Mouse (Mus musculus) forebrain, embryonic 10.5 days (tissue): ENCODE results near the gene Edn3. TPM values are rescaled to one million over a fixed set of nuclear protein-coding genes. Genes with fewer than 3 reads are reported as not detected.

ENCODE experiments used
- DNase-seq: peaks from one replicate; pipeline ENCODE4 v3.0.0-alpha.2; 2017; ENCODE audit warnings: low spot score; ENCODE audit errors: extremely low spot score
- H3K27ac ChIP-seq: fragments of 300-500 bp; sonication (generic); 2 replicates; pipeline ENCODE4 v1.5.1; 2016; ENCODE audit warnings: mild to moderate bottlenecking
- H3K27me3 ChIP-seq: fragments of 300-500 bp; sonication (generic); 2 replicates; pipeline ENCODE4 v1.6.1; 2016; ENCODE audit warnings: mild to moderate bottlenecking; ENCODE audit not compliant: poor library complexity, severe bottlenecking
- H3K36me3 ChIP-seq: fragments of 300-500 bp; sonication (generic); replicated peaks from 2 replicates; pipeline ENCODE4 v1.6.1; 2016; ENCODE audit warnings: mild to moderate bottlenecking, moderate library complexity
- H3K4me1 ChIP-seq: fragments of 300-500 bp; sonication (generic); 2 replicates; pipeline ENCODE4 v1.6.1; 2016
- H3K4me3 ChIP-seq: fragments of 300-500 bp; sonication (generic); 2 replicates; pipeline ENCODE4 v1.5.1; 2016; ENCODE audit warnings: mild to moderate bottlenecking, moderate library complexity
- H3K9me3 ChIP-seq: fragments of 300-500 bp; sonication (generic); 2 replicates; pipeline ENCODE4 v1.6.1; 2016; ENCODE audit warnings: mild to moderate bottlenecking, moderate library complexity
- WGBS: fragments of 180-500 bp; shearing (Covaris S2); methylation state at CpG from one replicate; pipeline ENCODE4 v1.1.7; 2016; 5-methylcytosine and 5-hydroxymethylcytosine counted together
- polyA plus RNA-seq: library from polyadenylated mRNA; unstranded; fragments of >200 nt; fragmentation: Nextera tagmentation; extraction: Ambion mirVana; gene quantifications from 2 replicates; pipeline ENCODE4 v1.2.1, GENCODE M21; 2016

Gene Edn3
- polyA plus RNA-seq, 1 experiment from 2014 or later: 8.8 TPM

DNA sequence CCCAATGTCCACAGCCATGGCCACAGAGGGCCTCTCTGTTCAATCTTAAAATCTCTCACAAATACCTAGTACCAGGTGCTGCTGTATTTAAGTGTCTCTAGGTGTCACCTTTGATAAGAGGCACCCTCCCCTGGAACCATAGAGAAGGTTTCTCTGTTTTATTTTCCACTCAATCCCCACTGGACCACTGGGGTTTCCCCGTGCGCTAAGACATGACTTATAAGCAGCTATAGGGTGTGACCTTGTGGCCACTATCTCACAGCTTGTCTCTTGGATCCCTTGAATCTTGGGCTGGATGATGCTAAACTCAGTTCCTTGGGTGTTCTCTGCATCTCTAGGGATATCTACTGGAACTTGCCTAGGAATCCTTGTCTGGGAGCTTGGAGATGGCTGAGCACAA, 1.9 kb downstream of the Edn3 start:
- H3K4me3 ChIP-seq: no peak overlapping the region
- WGBS: 97% methylated on average over 2 of the region's 2 CpGs
- H3K27me3 ChIP-seq: peaks cover 44% of the 10 kb centered on the region
- H3K9me3 ChIP-seq: no peaks in the 10 kb centered on the region
- no peaks in the 10 kb centered on the region for H3K36me3 ChIP-seq
- no peak for DNase-seq
- peaks cover 20% of the 10 kb centered on the region for H3K4me1 ChIP-seq
- no peak overlapping the region for H3K27ac ChIP-seq

DNA sequence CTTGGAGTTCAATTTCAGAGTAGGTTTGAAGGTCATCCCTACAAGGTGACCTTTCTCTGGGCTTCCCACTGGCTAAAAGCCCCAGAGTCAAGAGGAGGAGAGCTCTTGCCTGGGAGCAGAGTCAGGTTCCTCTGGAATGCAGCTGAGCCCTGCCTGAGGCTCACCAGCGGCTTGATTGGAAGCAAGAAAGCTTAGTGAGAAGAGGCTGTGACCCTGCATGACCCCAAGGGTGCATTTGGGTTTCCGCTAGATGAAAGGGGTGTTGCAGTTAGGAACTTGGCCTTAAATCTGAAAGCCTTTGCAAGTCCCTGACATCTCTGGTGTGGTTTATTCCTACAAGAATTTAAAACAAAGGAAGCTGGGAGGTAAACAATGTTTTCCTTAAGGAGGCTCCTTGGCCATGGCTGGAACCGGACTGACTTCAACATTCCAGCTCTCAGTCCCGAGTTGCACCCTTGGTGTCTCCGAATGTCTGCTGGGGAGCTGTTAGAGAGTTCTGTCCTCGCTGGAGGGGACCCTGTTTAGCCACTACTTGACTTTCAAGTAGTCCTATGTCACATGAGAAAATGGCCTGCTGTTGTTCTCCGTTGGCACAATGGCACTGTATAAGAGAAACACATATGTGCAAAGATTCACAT, 8.6 kb downstream of the Edn3 start:
- DNase-seq: no peak
- 63% methylated on average over 7 of the region's 7 CpGs for WGBS
- Histone ChIP-seq H3K4me3 (no peak overlapping the region), H3K27ac (no peak overlapping the region), H3K36me3 (no peaks in the 10 kb centered on the region), H3K4me1 (peaks cover 16% of the 10 kb centered on the region), H3K27me3 (no peaks in the 10 kb centered on the region), H3K9me3 (no peaks in the 10 kb centered on the region)

DNA sequence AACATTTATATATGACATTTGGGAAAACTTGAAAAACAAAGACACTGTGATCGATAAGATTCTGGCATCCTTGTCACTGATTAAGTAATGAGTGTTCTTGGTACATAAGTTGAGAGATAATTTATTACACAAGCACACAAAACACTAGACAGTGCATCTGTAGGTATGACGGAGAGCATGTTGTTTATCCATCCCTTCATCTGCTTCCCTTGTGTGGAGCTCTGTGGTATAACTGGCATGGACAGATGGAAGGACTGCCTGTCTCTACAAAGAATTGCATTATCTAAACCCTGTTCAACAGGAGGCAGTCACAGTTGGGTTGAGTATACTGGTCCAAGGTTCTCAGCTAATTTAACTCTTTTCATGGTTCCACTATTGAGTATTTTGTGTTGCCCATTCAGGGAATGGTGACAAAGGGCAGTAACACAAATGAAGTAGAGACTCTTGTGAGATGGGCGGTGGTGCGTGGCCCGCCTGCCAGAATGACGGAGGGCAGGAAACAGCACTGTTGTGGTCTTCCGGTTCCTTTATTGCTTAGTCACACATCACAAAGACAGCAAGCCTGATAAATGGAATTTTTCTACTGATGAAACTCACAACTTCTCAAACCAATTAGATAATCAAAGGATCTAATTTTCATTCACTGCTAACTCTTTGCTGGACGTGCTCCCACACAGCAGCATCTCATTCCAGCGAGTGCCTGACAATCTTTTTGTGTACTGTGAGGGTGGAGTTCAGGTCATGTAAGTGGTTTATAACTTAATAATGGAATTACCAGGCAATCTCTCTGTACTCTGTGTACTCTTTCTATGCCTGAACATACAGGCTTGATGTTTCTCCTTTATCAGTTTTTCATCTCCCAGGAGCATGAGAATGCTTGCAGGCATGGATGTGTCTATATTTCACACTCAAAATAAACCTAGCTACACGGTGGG, 14.0 kb downstream of the Edn3 start:
- no peak overlapping the region for H3K27ac ChIP-seq
- 81% methylated on average over 10 of the region's 10 CpGs for WGBS
- H3K9me3 ChIP-seq: no peaks in the 10 kb centered on the region
- H3K36me3 ChIP-seq: no peaks in the 10 kb centered on the region
- H3K27me3 ChIP-seq: no peaks in the 10 kb centered on the region
- no peak for DNase-seq
- H3K4me3 ChIP-seq: no peak overlapping the region
- peaks cover 3% of the 10 kb centered on the region; the same call in 1 of the 2 replicates for H3K4me1 ChIP-seq

DNA sequence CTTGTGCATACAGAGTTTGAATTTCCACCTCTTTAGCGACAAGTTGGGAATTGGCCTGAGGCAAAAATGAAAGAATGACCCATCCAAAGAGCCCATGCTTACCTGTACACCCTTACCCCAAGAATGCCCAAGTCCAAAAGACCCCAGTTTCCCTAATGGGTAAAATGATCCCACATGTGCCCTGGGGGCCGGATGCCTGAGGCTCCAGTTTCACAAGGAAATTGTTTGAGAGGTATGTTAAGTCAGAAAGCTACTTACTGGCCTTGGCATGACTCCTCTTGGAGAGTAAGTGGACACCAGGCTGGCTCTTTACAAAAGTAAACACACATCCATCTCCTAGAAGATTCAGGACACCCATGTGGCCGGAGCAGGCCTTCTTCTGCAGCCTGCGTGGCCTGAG, 21.6 kb downstream of the Edn3 start:
- 78% methylated on average over 4 of the region's 4 CpGs for WGBS
- H3K27me3 ChIP-seq: no peaks in the 10 kb centered on the region
- no peaks in the 10 kb centered on the region for H3K9me3 ChIP-seq
- H3K27ac ChIP-seq: no peak overlapping the region
- H3K36me3 ChIP-seq: no peaks in the 10 kb centered on the region
- H3K4me1 ChIP-seq: peaks cover 18% of the 10 kb centered on the region
- H3K4me3 ChIP-seq: no peak overlapping the region
- no peak for DNase-seq

DNA sequence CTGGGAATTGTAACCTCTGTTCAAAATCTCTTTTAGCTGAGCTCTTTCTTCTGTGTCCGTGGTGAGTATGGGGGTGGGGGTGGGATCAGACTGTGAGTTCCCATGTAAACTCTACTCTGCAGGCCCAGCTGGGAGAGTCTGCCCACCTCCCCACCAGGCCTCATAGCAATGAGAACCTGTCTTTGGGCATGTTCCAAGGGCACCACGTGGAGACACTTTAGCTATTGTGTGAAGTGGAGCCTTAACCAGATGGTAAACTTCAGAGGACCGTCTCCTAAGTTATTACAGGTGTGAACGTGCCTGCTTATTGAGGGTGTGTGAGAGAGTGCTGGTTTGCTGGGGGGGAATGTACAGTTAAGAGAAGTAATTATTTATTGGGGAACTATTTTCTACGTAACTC, 22.5 kb downstream of the Edn3 start:
- Histone ChIP-seq H3K4me1 (peaks cover 18% of the 10 kb centered on the region), H3K9me3 (no peaks in the 10 kb centered on the region), H3K36me3 (no peaks in the 10 kb centered on the region), H3K27me3 (no peaks in the 10 kb centered on the region), H3K4me3 (no peak overlapping the region), H3K27ac (no peak overlapping the region)
- DNase-seq: no peak
- 71% methylated on average over 5 of the region's 5 CpGs for WGBS

DNA sequence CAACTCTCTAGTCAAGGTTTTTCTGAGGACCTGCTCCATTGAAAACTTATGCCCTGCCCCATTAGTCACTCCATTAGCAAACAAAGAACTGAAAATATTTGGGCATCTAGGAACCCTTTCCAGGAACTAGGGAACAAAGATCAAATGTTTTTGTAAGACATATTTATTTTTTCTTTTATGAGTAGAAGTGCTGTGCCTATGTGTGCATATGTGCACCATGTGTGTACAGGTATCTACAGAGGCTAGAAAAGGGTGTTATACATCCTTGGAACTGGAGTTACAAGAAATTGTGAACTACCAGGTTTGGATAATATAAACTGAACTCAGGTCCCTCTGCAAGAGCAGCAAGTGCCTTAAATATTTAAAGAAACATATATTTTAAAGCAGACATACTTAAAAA, 28.4 kb downstream of the Edn3 start:
- Histone ChIP-seq H3K27me3 (no peaks in the 10 kb centered on the region), H3K36me3 (no peaks in the 10 kb centered on the region), H3K9me3 (no peaks in the 10 kb centered on the region), H3K4me1 (no peaks in the 10 kb centered on the region), H3K27ac (no peak overlapping the region), H3K4me3 (no peak overlapping the region)
- no peak for DNase-seq

DNA sequence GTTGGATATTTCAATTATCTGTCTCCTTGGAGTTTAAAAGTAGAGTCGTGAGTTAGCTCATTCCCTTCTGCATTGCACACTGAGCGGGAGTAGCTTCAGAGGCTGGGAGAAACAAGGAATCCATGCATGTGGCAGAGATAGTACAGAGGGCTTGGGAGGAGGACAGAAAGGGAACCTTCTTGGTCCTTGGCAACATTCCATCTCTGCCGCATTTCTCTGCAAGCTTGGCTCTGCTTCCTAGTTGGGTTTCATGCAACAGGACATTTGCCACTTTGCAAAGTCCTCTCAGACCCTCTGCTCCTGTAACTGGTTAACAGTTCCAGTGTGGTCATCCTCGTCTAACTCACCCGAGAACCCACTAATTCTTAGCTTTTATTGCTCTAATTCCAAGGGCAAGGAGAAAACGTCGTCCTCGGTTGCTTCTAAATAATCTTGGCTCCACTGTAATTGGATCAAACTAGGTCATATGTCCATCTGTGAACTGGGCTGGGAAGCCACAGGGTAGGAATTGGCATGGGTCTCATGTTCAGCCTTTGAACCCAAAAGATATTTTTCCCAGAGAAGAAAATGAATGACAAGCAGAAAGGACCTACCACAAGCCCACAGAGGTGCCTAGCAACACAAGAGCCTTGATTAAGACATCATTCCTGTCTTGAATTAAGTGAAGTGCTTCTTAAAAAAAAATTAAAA, 32.2 kb downstream of the Edn3 start:
- H3K27me3 ChIP-seq: no peaks in the 10 kb centered on the region
- H3K27ac ChIP-seq: no peak overlapping the region
- WGBS: 90% methylated on average over 8 of the region's 8 CpGs
- no peaks in the 10 kb centered on the region for H3K36me3 ChIP-seq
- H3K4me1 ChIP-seq: no peaks in the 10 kb centered on the region
- no peaks in the 10 kb centered on the region for H3K9me3 ChIP-seq
- no peak for DNase-seq
- H3K4me3 ChIP-seq: no peak overlapping the region

DNA sequence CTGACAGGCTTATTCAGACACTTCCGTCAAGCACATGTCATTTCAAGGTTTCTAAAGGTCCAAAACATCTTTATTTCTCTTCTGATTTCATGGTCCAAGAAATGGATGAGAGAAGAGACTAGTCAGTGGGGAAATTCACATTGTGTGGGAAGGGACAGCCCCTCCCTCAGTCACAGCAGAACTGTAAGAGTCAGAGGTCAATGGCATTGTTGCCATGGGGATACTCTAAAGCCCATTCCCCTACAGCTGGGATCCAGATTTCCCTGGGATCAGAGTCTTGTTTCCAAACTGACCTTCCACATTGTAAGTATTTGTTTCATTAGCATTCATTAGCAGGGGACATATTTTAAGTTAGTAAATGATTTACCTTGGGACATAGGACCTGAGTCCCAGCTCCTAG, 32.8 kb downstream of the Edn3 start:
- H3K9me3 ChIP-seq: no peaks in the 10 kb centered on the region
- H3K4me1 ChIP-seq: no peaks in the 10 kb centered on the region
- H3K27ac ChIP-seq: no peak overlapping the region
- no peak overlapping the region for H3K4me3 ChIP-seq
- no peak for DNase-seq
- 90% methylated on average over 1 of the region's 1 CpGs for WGBS
- no peaks in the 10 kb centered on the region for H3K27me3 ChIP-seq
- H3K36me3 ChIP-seq: no peaks in the 10 kb centered on the region

DNA sequence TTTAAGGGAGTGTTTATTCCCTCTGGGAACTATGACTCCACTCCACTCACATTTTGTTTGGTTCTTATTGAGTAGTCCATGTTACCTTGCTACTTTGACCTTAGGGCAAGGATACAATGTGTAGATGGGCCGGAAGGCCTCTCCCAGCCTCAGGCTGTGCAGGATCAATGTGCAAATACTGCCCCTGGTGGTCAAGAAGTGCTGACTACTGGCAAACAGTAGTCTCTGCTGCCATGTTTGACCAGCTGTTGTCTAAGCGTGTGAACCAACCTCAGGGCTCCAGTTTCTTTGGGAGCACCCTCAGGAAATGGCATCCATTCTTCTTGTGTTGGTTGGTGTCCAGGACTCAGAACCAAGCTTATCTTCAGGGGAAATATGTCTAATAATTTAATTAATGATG, 36.6 kb downstream of the Edn3 start:
- H3K9me3 ChIP-seq: no peaks in the 10 kb centered on the region
- WGBS: 83% methylated on average over 2 of the region's 2 CpGs
- H3K27me3 ChIP-seq: no peaks in the 10 kb centered on the region
- no peak overlapping the region for H3K4me3 ChIP-seq
- no peaks in the 10 kb centered on the region for H3K36me3 ChIP-seq
- no peak overlapping the region for H3K27ac ChIP-seq
- H3K4me1 ChIP-seq: no peaks in the 10 kb centered on the region
- no peak for DNase-seq

DNA sequence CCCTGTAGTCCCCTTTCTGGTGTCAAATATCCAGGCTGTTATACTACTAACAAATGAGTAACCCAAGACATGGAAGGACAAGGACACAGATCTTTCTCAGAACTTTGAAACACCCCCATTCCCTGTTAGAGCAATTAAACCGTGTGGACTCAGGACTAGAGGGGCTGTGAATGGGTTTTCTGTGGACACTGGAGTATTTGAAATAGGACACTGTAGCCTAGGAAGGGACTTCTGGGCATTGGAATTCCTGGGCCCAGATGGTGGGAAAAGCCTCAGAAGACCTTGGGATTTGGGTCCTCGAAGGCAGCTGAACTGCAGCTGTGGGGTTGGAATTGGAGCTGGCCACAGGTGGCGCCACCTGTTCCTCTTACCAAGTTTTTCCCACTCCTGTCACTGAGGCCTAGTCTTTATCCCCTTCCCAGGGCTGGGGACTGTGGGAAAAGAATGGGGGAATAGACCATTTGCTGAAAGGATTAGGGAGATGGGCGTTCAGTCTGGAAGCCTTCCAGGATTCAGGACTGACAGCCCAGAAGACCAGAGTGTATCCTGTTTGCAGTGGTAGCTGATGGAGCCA, 37.2 kb downstream of the Edn3 start:
- no peak overlapping the region for H3K27ac ChIP-seq
- 75% methylated on average over 4 of the region's 4 CpGs for WGBS
- H3K27me3 ChIP-seq: no peaks in the 10 kb centered on the region
- H3K9me3 ChIP-seq: no peaks in the 10 kb centered on the region
- no peak overlapping the region for H3K4me3 ChIP-seq
- no peaks in the 10 kb centered on the region for H3K36me3 ChIP-seq
- no peak for DNase-seq
- no peaks in the 10 kb centered on the region for H3K4me1 ChIP-seq

DNA sequence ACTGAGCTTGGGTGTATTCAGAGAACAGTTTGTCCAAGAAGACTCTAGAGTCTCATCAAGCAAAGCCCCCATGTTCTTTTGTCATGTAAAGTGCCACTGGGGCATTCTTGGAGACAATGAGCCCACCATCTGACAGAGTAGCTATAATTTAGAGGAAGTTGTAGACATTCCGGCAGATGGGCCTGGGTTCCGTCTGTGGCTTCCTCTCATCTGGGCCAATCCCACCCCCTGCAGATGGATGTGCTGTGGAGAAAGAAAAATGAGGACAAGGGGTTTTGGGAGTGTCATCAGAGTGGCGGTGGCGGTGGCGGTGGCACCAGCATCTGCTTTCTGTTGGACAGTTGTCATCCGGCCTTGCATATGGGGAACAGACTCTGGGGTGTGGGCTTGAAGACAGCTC, 42.0 kb downstream of the Edn3 start:
- Histone ChIP-seq H3K4me3 (no peak overlapping the region), H3K4me1 (no peaks in the 10 kb centered on the region), H3K27ac (no peak overlapping the region), H3K27me3 (no peaks in the 10 kb centered on the region), H3K9me3 (peaks cover 4% of the 10 kb centered on the region; the same call in 1 of the 2 replicates), H3K36me3 (no peaks in the 10 kb centered on the region)
- no peak for DNase-seq
- 93% methylated on average over 6 of the region's 6 CpGs for WGBS

DNA sequence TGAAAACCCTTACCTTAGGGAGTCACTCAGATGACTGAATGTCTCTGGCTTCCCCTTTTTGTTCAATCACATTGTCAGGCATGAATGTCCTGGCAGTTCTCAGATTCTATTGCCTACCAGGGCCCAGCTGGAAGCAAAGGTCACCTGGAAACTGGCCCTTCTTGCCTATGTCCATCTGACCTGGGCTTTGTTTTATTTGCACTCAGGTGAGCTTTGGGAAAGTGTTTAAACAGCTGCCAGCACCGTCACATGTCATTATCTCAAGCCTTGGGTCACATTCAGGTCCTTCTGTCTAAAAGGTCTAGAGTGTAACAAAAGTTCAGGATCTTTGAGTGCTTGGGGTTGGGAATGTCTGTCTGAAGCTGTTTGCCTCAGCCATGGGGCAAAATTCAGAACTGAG, 43.2 kb downstream of the Edn3 start:
- no peak overlapping the region for H3K27ac ChIP-seq
- H3K4me1 ChIP-seq: no peaks in the 10 kb centered on the region
- DNase-seq: no peak
- 83% methylated on average over 1 of the region's 1 CpGs for WGBS
- H3K9me3 ChIP-seq: peaks cover 4% of the 10 kb centered on the region; the same call in 1 of the 2 replicates
- H3K36me3 ChIP-seq: no peaks in the 10 kb centered on the region
- no peak overlapping the region for H3K4me3 ChIP-seq
- no peaks in the 10 kb centered on the region for H3K27me3 ChIP-seq
